ENCODE assay signal across 8 mouse cellular contexts in genomic region chr11:68657811-68658210, GRCm38 (mm10). TPM values are rescaled to one million over a fixed set of nuclear protein-coding genes. Genes with fewer than 3 reads are reported as not detected.
A peak's percentile ranks its signal among the peaks of the same experiment; 100 is the strongest.
DNase-seq lines count a peak whose midpoint lies in the region; ATAC-seq and TF ChIP-seq lines count a peak whose summit lies in the region.

No protein-coding gene starts in this region.

- H3K9me3 ChIP-seq in liver, postnatal 0 days (ENCODE audit: low read length), result no peaks in the 10 kb centered on the region
- no peaks in the 10 kb centered on the region for H3K9me3 ChIP-seq in limb, embryonic 15.5 days
- no peaks in the 10 kb centered on the region for H3K9me3 ChIP-seq in midbrain, embryonic 11.5 days (ENCODE audit: control insufficient read depth, low read length)

- no peak for TF ChIP-seq CTCF in liver, postnatal 0 days (IDR thresholded peaks at IDR 0.05; ENCODE audit: low read depth)

- H3K4me3 ChIP-seq in liver, postnatal 0 days (ENCODE audit: low read depth, low read length), result no peak overlapping the region
- no peak overlapping the region for H3K4me3 ChIP-seq in limb, embryonic 15.5 days
- no peak overlapping the region for H3K4me3 ChIP-seq in midbrain, embryonic 11.5 days (ENCODE audit: low read depth, low read length)

- peak; percentile 22 for DNase-seq in liver
- DNase-seq in liver, postnatal 0 days, result no peak
- DNase-seq in frontal cortex, postnatal 25 days (ENCODE audit: low spot score in 2 of 2), result peak; percentile 72 to 78
- DNase-seq in kidney, postnatal 4 days, result peak; percentile 81 to 85
- no peak for DNase-seq in Muller cell, postnatal 12 days (ENCODE audit: inconsistent ontology term)
- DNase-seq in midbrain, embryonic 11.5 days (ENCODE audit: low spot score, missing footprints), result no peak
- DNase-seq in thymus, postnatal 36 days, result no peak

- peaks cover 3% of the 10 kb centered on the region; the same call in 1 of the 2 replicates for H3K4me1 ChIP-seq in liver, postnatal 0 days (ENCODE audit: insufficient read depth)
- peaks cover 13% of the 10 kb centered on the region for H3K4me1 ChIP-seq in limb, embryonic 15.5 days
- no peaks in the 10 kb centered on the region for H3K4me1 ChIP-seq in midbrain, embryonic 11.5 days (ENCODE audit: control insufficient read depth, insufficient read depth, low read length)

- H3K9ac ChIP-seq in liver, postnatal 0 days (replicated peaks), result no peak overlapping the region
- H3K9ac ChIP-seq in limb, embryonic 15.5 days, result no peak overlapping the region
- H3K9ac ChIP-seq in midbrain, embryonic 11.5 days (ENCODE audit: low read length), result no peak overlapping the region

- no peaks in the 10 kb centered on the region for H3K36me3 ChIP-seq in liver, postnatal 0 days (replicated peaks; ENCODE audit: insufficient read depth, low read length)
- H3K36me3 ChIP-seq in limb, embryonic 15.5 days, result no peaks in the 10 kb centered on the region
- no peaks in the 10 kb centered on the region for H3K36me3 ChIP-seq in midbrain, embryonic 11.5 days (ENCODE audit: control insufficient read depth, insufficient read depth, low read length)

- no peak for ATAC-seq in liver, postnatal 0 days
- ATAC-seq in limb, embryonic 15.5 days (ENCODE audit: insufficient number of reproducible peaks, low FRiP score, low TSS enrichment, low read depth), result no peak
- no peak for ATAC-seq in midbrain, embryonic 11.5 days (ENCODE audit: low FRiP score)

- H3K27ac ChIP-seq in liver, postnatal 0 days (ENCODE audit: low read depth), result no peak overlapping the region
- peak overlapping the region; percentile 4; the same call in 1 of the 2 replicates for H3K27ac ChIP-seq in limb, embryonic 15.5 days
- no peak overlapping the region for H3K27ac ChIP-seq in midbrain, embryonic 11.5 days (ENCODE audit: low read depth, low read length)

- no peak for TF ChIP-seq EP300 in liver, postnatal 0 days (IDR thresholded peaks at IDR 0.05; ENCODE audit: low read depth)

- no peaks in the 10 kb centered on the region for H3K27me3 ChIP-seq in liver, postnatal 0 days (ENCODE audit: insufficient read depth, low read length)
- H3K27me3 ChIP-seq in limb, embryonic 15.5 days, result no peaks in the 10 kb centered on the region
- H3K27me3 ChIP-seq in midbrain, embryonic 11.5 days (ENCODE audit: control insufficient read depth, insufficient read depth, low read length), result no peaks in the 10 kb centered on the region

- no peak overlapping the region for H3K4me2 ChIP-seq in liver, postnatal 0 days (ENCODE audit: low read depth, low read length)
- no peak overlapping the region for H3K4me2 ChIP-seq in limb, embryonic 15.5 days
- H3K4me2 ChIP-seq in midbrain, embryonic 11.5 days, result no peak overlapping the region

- WGBS in liver, postnatal 0 days (ENCODE audit: insufficient replicate concordance), result 57% methylated on average over 9 of the region's 9 CpGs
- 38% methylated on average over 9 of the region's 9 CpGs for WGBS in limb, embryonic 15.5 days
- 84% methylated on average over 9 of the region's 9 CpGs for WGBS in midbrain, embryonic 11.5 days

RNA-seq across cellular contexts. Expression of gene Myh10, which starts 33.5 kb away (rescaled TPM):
- 6.8 and 8.0 TPM in 2 replicates for polyA plus RNA-seq in liver, postnatal 0 days (2015; fragmentation: Nextera tagmentation; extraction: Ambion mirVana)
- polyA plus RNA-seq in limb, embryonic 15.5 days (2015; fragmentation: Nextera tagmentation; extraction: Ambion mirVana), result 87.8 and 106 TPM in 2 replicates
- polyA plus RNA-seq in midbrain, embryonic 11.5 days (2014; fragmentation: Nextera tagmentation; extraction: Ambion mirVana), result 139 and 141 TPM in 2 replicates

Comparison
In these comparisons a context has a peak if more than half of its experiments do, and no peak if none do; other contexts are left out.
1. DNase-seq: peak in liver (single experiment), frontal cortex, postnatal 25 days (2 of 2) and kidney, postnatal 4 days (2 of 2); none in liver, postnatal 0 days (single experiment), Muller cell, postnatal 12 days (single experiment), midbrain, embryonic 11.5 days (single experiment) and thymus, postnatal 36 days (0 of 2).